Mouse (Mus musculus) natural killer cell, adult 2 months (primary cell): ENCODE data around the gene Ccdc9b.
A peak's percentile ranks its signal among the peaks of the same experiment; 100 is the strongest.

Experiments used
- DNase-seq, 2 experiments: peaks; one replicate each; pipeline ENCODE4 v3.0.0; 2022; ENCODE audit warnings: low spot score in 2 of 2

Ccdc9b gene

DNA sequence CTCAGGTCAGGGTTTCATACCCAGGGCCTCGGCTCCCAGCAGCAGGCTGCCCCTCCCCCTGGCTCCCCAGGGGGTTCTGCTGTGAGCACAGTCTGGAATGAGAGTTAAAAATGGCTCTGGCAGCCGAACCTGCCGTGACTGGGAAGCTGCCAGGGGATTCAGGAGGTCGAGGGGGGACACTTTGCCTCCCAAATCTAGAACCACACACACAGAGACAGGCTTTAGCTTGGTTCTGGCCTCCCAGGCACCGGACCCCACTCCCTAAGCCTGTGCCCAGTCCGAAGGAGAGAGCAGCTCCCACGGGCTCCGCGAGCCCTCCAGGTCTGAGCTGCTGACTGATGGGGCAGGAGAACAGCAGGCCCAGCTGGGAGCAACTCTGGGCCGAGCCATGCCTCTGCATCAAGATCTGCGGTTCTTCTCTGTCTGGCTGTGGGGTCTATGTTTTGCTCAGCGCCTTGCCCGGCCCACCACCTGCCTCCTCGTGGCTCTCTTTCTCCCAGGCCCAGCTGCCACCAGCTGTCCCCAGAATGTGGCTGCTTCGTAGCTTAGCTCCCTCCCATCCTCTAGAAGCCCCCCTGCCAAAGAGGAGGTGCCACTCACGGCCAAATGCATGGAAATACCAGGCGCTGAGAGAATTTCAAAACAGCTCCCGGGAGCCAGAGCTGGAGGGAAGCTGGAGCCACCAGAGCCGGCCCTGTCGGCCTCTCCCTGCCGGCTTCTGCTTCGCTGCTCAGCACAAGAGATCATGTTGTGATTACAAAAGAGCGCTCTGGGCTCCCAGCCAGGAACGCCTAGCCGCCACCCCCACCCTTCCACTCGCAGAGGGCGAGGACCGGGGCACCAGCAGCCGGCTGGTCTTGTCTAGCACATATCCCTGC lies at the start of gene Ccdc9b:
Ccdc9b (minus strand) TSS at position 756 of the 878 bp plus-strand sequence.
- DNase-seq: no peak

DNA sequence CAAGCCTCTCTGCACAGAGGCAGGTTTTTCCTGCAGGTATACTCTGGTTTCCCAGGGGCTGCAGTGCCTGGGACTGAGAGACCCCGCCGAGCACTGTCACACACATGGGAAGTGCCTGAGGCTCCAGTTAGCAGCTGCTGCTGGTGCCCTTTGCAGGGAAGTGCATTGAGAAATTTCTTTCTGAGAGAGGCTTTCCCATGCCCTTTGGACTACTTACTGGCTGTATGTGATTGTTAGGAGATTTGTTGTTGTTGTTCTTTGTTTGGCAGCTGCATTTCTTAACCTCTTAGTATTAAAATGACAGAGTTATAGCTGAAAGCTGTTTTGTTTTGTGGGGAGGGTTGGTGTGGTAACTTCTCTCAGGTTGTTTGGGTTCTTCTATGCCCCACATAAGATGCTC lies 48.4 kb upstream of the Ccdc9b start:
- DNase-seq: no peak

DNA sequence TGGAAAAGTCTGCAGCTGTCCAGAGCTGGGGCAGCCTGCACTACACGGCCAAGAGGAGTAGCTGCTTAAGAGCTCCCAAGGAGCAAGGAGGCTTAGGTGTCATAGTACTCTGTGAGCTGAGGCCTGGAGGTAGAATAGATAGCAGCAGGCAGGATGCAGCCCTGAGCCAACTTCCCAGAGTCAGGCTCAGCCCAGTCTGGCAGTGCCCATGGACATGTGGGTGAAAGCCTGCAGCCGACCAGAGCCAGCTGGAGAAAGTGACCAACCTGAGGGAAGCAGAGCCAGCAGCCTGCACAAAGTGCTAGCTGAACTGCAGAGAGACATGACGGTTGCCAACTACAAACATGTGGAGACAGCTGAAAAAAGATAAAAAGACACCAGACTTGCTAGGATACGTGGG lies 44.4 kb upstream of the Ccdc9b start:
- no peak for DNase-seq

DNA sequence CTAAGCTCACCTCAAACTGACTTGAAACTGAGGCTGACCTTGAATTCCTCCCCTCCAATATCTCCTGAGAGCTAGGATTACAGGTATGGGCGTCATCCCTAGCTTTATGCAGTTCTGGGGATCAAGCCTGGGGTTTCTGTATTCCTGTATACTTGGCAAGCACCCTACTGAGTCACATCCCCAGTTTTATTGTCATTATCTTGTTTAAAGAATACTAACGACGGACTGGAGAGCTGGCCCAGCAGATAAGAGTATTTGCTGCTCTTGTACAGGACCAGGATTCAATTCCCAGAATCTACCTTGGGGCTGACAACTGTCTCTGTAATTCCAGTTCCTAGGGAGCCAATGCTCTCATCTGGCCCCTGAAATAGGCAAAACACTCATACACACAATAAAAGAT lies 43.3 kb upstream of the Ccdc9b start:
- no peak for DNase-seq

DNA sequence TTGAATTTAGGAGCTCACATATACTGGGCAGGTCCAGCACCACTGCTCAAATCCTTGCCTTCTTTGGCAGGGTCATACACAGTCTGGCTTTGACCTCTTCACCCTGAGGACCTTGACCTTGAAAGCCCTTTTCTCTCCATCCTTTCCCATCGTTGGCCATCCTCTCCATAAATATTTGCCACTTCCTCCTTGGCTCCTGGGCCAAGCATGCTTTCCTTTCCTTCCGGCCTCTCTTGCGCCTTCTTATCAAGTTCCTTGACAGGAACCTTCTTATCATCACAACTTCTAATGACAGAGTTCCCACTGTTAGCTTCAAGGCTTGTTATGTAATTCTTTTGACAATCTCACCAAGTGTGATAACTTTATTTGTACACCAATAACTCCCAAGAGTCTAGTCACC lies 42.7 kb upstream of the Ccdc9b start:
- no peak for DNase-seq

DNA sequence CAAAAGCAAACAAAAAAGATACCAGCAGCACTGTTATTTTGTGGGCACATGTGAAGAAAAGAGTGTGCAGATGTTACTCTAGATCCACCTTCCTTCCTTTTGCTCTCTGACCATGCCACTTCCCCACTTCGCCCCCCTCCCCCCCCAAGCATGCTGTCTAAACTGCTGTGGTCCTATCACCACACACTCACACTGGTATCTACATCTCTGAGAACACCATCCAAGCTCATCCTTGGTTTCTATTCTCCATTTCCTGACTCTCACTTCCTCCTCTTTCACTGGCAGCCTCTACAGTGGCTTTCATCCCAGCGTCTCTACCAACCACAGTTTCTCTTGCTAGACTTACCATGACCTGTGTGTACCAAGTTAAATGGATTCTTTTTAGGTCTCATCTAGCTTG lies 42.0 kb upstream of the Ccdc9b start:
- peak in 1 of 2 experiments; percentile 43 for DNase-seq

DNA sequence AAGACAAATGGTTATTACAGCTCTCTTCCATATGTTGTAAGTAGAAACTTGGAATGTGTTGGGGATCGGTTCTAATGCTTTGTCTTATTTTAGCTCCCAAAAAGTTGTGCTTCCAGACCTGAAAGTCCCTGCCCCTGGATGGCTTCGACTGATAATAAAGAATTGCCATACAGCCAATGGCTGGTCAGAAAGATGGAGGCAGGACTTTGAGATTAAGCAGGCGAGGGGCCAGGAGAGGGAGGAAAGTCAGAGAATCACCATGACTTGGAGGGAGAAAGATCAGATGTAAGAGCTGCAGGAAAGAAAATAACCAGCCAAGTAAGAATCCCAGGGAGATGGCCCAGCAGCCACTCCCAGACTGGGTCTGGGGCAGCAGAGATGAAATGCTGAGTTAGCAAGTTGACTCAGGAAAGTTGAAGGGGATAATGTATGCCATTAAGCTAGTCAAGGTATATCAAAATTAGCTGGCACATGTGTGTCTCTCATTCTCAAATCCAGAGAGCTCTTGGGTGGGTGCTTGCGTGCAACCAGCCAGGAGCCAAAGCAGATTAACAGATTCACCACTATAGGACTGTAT lies 40.2 kb upstream of the Ccdc9b start:
- no peak for DNase-seq

DNA sequence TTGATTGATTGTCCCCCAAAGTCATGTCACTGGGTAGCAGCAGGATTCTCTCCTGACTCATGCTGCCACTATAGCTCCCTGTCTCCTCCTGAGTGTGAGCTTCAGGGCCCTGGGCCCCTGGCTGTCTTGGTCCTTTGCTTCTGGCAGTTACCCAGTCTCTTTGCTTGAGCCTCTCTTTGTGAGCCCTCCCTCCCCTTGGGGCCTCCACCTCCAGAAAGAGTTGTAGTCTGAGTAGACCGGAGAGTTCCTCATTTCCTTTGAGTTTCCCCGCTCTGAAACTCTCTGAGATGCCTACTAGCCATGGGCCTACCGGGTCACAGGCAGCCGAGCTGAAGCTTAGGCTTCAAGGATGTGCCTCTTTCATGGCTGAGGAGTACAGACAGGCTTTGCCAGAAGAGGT lies 31.2 kb upstream of the Ccdc9b start:
- no peak for DNase-seq

DNA sequence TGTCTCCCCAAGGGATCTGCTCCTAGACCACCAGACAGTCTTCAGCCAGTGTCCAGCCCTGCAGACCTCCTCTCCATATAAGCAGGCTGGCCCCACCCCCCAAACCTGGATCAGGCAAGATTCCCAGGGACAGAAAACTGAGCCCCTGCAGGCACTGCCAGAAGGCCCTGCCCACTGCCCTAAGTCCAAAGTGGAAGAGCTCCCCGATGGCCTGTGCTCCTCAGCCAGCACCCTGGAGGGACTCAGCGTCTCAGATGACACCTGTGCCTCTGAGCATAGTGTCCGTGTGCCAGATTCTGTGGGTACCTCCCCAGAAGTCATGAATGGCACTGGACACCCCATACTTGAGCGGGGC lies 29.8 kb upstream of the Ccdc9b start:
- no peak for DNase-seq

DNA sequence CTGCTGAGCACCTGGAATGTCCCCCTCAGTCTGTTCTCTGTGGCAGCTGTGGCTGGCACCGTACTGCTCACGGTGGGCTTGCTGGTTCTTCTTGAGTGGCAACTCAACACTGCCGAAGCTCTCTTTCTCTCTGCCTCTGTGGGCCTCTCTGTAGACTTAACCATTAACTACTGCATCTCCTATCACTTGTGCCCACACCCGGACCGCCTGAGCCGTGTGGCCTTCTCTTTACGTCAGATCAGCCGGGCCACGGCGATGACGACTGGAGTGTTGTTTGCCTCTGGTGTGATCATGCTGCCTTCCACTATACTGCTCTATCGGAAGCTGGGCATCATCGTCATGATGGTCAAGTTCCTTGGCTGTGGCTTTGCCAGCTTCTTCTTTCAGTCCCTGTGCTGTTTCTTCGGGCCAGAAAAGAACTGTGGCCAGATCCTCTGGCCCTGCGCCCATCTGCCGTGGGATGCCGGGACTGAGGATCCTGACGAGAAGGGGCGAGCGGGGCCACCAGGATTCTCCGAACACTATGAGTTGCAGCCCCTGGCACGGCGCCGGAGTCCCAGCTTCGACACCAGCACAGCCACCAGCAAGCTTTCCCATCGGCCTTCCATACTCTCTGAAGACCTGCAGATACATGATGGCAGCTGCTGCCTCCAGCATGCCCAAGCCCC lies 29.3 kb upstream of the Ccdc9b start:
- DNase-seq: no peak

DNA sequence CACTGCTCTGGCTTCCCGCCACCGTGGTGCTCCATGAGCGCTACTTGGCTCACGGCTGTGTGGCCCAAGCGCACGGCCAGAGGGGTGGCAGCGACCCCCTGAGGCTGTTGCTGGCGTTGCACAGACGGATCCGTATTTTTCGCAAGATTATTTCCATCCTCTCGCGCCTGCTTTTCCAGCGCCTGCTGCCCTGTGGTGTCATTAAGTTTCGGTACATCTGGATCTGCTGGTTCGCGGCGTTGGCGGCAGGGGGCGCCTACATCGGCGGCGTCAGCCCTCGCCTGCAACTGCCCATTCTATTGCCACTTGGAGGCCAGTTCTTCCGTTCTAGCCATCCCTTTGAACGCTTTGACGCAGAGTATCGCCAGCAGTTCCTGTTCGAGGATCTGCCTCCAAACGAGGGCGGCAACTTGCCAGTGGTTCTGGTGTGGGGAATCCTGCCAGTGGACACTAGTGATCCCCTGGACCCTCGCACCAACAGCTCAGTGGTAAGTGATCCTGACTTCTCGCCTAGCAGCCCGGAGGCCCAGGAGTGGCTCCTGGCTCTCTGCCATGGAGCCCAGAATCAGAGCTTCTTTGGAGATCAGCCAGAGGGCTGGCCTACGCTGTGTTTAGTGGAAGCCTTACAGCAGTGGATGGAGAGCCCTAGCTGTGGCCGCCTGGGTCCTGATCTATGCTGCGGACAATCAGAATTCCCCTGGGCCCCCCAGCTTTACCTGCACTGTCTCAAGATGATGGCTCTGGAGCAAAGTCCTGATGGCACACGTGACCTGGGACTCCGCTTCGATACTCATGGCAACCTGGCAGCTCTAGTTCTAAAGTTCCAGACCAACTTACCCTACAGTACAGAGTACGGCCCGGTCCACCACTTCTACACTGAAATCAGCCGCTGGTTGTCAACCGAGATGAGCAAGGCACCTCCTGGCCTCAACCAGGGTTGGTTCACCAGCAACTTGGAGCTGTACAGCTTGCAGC lies 28.4 kb upstream of the Ccdc9b start:
- peak; percentile 10 to 21 for DNase-seq

DNA sequence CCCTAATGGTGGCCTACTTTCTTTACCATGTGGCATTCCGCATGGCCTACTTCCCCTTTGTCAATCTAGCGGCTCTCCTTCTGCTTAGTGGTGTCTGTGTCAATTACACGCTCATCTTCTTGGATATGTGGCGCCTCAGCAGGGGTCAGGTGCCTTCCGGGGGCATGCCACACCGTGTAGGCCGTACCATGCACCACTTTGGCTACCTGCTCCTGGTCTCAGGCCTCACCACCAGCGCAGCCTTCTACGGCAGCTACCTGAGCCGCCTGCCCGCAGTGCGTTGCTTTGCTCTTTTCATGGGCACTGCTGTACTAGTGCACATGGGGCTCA lies 27.7 kb upstream of the Ccdc9b start:
- no peak for DNase-seq

DNA sequence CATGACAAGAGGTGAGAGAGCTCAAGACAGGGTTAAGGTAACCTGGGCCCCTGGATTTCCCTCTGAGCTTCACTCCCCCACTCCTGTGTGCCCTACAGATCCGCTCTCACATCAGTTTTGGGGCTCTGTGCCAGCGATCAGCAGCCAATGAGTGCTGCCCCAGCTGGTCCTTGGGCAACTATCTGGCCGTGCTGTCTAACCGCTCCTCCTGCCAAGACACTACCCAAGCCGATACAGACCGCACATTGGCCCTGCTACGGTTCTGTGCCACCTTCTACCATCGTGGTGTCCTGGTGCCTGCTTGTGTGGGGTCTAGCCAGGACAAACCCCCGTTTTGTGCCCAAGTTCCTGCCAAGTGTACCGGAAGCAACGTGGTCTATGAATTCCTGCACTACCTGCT lies 27.0 kb upstream of the Ccdc9b start:
- no peak for DNase-seq

DNA sequence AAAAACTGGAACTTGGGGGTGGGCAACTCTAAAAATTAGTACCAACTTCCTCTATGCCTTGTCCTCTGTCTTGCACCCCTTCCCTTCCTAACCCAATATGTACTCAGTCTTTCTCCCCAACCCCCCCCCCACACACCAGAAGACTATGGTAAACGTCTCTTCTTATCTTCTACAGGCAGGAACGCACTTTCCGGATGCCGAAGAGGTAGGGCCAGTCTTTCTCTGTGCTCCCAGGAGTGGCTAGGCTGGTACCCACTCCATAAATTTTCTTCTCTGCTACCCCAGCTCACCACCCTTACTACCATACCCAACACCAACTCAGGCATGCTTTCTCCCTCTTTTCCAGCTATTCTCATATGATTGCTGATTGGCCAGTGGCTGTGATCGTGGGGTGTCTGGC lies 24.1 kb upstream of the Ccdc9b start:
- DNase-seq: no peak

DNA sequence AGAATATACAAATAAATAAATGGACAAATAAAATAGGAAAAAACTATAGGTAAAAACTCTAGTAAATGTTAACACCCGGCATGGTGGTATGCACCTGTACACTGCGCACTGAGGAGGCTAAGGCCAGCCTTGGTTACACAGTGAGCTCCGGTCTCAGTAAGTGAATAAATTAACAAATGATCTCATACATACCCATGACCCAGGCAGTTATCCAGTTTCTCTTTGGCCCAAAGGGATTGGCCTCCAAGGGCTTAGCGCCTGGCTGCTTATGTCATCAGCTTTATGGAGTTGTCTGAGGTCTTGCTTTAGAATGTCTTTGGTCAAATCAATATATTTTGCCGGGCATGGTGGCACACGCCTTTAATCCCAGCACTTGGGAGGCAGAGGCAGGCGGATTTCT lies 21.2 kb upstream of the Ccdc9b start:
- no peak for DNase-seq

DNA sequence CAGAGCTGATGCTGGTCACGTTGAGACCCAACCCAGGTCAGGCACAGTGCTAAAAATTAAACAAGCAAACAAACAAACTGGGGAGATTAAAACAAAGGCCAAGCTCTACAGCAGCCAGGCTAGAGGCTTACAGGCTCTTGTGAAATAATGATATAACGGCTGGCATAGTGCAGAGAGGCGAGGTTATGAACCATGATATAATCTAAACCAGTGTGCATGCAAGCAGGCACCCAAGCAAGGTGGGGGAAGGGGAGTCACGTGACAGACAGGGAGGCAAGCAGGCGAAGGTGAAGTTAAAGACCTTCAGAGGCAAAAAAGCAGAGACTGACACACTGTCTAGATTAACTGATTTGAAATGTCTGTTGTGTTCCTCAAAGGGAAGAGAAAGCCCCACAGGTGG lies 20.6 kb upstream of the Ccdc9b start:
- DNase-seq: no peak

DNA sequence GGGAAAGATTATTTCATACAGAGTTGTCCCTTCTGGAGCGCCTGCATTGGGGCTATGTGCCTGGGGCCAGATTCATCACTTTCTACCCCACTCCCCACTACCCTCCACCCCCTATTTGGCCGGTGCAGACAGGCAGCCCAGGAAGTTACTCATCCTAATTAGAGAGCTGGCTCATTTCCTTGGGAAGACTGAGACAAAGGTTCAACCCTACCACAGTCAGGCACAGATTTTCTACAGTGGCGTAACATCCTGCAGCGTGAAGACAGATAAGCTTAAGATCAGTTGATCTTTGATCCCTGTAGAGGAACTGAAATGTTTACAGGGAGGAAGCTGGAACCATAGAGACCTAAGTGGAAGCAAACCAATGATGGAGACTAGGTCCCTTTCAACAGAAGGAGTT lies 19.8 kb upstream of the Ccdc9b start:
- no peak for DNase-seq

DNA sequence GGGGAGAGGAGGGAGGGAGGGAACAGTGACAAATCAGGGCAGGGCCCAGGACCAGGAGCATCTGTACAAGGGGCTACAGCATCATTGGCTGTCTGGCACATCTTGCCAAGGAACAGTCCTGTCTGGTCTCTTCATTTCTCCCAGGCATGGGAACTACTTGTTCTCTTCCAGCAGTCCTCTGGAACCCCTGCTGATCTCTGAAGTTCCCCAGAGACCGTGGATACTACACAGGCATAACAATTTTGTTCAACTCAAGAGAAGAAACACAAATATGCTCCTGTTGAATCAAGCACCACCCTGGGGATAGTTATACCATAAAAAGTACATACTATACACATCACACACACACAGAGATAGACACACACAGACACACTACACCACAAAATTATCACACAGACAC lies 18.7 kb upstream of the Ccdc9b start:
- no peak for DNase-seq

DNA sequence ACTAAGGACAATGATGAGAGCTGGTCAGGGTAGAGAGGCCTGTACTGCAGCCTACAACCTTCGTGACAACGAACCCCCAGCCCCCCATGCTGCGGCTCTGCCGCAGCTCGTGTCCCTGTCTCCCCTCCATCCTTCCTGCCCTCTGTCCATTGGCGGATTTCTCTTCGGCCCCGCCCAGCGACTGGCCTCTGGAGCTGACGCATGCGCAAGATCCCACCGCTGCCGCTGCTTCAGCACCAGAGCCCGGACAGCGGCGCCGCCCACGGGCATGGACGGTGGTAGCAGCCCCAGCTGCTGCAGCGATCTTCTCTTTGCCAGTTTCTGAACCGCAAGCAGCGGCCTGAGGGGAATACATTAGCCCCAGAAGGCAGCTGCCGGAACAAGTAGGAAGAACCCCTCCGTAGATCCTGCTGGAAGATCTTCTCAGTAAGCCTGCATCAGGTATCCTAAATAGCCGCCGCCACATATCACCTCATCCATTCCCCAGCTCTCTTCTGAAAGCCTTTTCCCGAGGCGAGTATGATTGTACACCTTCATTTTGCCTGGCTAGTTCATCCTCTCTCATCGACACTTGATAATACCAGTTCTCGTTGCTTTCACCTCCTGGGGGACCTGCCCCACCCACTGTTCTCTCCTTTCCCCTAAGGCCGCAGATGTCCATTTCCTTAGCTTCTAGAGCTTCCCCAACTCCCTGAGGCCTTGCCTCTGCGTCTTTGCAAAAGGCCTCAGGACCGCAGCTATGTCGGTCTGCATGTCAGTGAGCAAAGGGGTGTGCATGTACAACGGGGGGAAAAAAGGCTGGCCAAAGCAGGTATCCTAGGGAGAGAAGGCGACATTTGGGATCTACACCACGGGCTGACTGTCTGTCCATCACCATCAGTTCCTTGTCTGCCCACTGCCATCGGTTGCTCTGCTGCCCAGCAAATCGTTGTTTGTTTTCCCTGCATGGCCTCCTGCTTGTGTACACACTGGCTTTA lies 17.3 kb upstream of the Ccdc9b start, which contains the start of gene Disp2:
Disp2 (plus strand) TSS at position 216 of the 977 bp plus-strand sequence.
- DNase-seq: peak; percentile 64 to 77

DNA sequence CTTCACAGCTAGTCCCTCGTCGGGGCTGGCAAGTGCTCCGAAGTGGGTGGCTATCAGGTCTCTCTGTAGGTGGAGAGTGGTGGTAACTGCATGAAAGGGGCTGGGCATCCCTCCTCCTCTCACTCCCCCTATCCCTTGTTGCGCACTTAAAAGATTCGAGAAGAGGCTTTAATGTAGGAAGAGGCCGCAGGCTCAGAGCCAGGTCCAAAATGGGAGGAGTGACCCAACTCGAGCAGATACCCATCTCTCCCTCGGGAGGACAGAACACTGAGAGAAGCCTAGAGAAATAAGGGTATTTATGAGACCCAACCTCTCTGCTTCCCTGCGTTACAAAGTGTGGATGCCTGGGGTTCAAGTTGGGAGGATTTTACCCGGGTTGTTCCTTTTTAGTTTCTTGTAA lies 16.6 kb upstream of the Ccdc9b start:
- no peak for DNase-seq

DNA sequence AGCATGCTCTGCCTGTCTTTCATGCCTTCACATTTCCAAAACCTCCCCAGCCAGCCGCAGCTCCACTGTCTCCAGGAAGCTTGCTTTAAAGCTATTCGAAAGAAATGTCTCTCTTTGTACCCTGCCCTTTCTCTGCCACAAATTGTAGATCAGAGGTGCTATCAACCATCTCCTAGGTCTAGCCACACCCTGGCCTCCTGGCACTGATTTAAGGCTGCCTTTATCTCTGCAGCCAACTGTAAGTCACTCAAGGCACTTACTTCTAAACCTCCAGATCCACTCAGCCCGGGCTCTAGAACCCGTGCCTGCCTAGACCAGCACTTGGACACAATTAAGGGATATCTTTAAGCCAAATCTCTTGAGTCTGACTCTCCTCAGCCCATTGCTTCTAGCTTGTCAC lies 16.0 kb upstream of the Ccdc9b start:
- DNase-seq: no peak
